Mouse (Mus musculus) liver, embryonic 16.5 days (tissue): Measurements from ENCODE around the gene Gm21830. TPM values are rescaled to one million over a fixed set of nuclear protein-coding genes. Genes with fewer than 3 reads are reported as not detected.
"Not testable (repeated sequence)": the region's sequence is repeated elsewhere in the genome, so short reads cannot be mapped to it uniquely, and the experiment has no call there.

Source experiments
- ATAC-seq: fragments of 200-750 bp; cut with Nextera tagmentation; 2 replicates; pipeline ENCODE4 v1.8.0; 2017; ENCODE audit warnings: low read depth, mild to moderate bottlenecking, moderate number of reproducible peaks, moderate library complexity
- H3K27ac ChIP-seq: fragments of 300-500 bp; sonication (generic); 2 replicates; pipeline ENCODE4 v1.5.1; 2014; ENCODE audit warnings: mild to moderate bottlenecking, low read length
- H3K27me3 ChIP-seq: fragments of 300-500 bp; sonication (generic); 2 replicates; pipeline ENCODE4 v1.6.1; 2014; ENCODE audit warnings: low read depth, low read length, mixed read lengths; ENCODE audit not compliant: control insufficient read depth, insufficient read depth
- H3K36me3 ChIP-seq: fragments of 300-500 bp; sonication (generic); 2 replicates; pipeline ENCODE4 v1.6.1; 2014; ENCODE audit warnings: mild to moderate bottlenecking; ENCODE audit not compliant: control insufficient read depth, insufficient read depth
- H3K4me1 ChIP-seq: fragments of 300-500 bp; sonication (generic); 2 replicates; pipeline ENCODE4 v1.6.1; 2014; ENCODE audit warnings: low read depth, low read length, mixed read lengths; ENCODE audit not compliant: control insufficient read depth
- H3K4me2 ChIP-seq: fragments of 300-500 bp; sonication (generic); 2 replicates; pipeline ENCODE4 v1.6.1; 2014; ENCODE audit warnings: low read depth, low read length, mixed read lengths
- H3K4me3 ChIP-seq: fragments of 300-500 bp; sonication (generic); 2 replicates; pipeline ENCODE4 v1.5.1; 2014; ENCODE audit warnings: low read depth, mild to moderate bottlenecking, low read length
- H3K9ac ChIP-seq: fragments of 300-500 bp; sonication (generic); 2 replicates; pipeline ENCODE4 v1.6.1; 2014; ENCODE audit warnings: low read depth, low read length
- H3K9me3 ChIP-seq: fragments of 300-500 bp; sonication (generic); replicated peaks from 2 replicates; pipeline ENCODE4 v1.6.1; 2016; ENCODE audit warnings: low read length; ENCODE audit not compliant: control insufficient read depth
- WGBS: fragments of 180-500 bp; shearing (Covaris S2); extraction: QIAGEN DNeasy Blood & Tissue Kit; methylation state at CpG from one replicate; pipeline ENCODE4 v1.1.7; 2014; ENCODE audit not compliant: insufficient replicate concordance; 5-methylcytosine and 5-hydroxymethylcytosine counted together
- polyA plus RNA-seq: library from polyadenylated mRNA; unstranded; fragments of >200 nt; fragmentation: Nextera tagmentation; extraction: Ambion mirVana; gene quantifications from 2 replicates; pipeline ENCODE4 v1.2.1, GENCODE M21; 2015

The Gm21830 gene
- not detected in 2 replicates for polyA plus RNA-seq

DNA sequence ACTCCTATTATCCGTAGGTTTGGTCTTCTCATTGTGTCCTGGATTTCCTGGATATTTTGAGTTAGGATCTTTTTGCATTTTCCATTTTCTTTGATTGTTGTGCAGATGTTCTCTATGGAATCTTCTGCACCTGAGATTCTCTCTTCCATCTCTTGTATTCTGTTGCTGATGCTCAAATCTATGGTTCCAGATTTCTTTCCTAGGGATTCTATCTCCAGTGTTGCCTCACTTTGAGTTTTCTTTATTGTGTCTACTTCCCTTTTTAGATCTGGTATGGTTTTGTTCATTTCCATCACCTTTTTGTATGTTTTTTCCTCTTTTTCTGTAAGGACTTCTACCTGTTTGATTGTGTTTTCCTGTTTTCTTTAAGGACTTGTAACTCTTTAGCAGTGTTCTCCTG lies at the start of gene Gm21830:
Gene Gm21830 (plus strand): TSS at position 301 of the 400 bp plus-strand sequence.
- H3K4me1 ChIP-seq, H3K36me3 ChIP-seq, H3K9me3 ChIP-seq, H3K27me3 ChIP-seq, H3K27ac ChIP-seq, ATAC-seq, H3K4me2 ChIP-seq, H3K9ac ChIP-seq, H3K4me3 ChIP-seq: not testable (repeated sequence)
- WGBS: no CpG with 5 or more reads among the region's 1 CpGs

- no peak for ATAC-seq
These were observed 49.0 kb upstream of the Gm21830 start for GRCm38 (mm10) chr2:67364506-67364905.

GRCm38 (mm10) chr2:67378504-67378903 lies 35.0 kb upstream of the Gm21830 start:
- Histone ChIP-seq H3K9me3 (no peaks in the 10 kb centered on the region), H3K9ac (no peak overlapping the region), H3K36me3 (no peaks in the 10 kb centered on the region), H3K27me3 (no peaks in the 10 kb centered on the region), H3K27ac (no peak overlapping the region), H3K4me2 (no peak overlapping the region), H3K4me1 (no peaks in the 10 kb centered on the region), H3K4me3 (no peak overlapping the region)
- 35% methylated on average over 3 of the region's 3 CpGs for WGBS
- ATAC-seq: peak; percentile 43; the same call in 1 of the 2 replicates

More at GRCm38 (mm10) chr2:67364506-67364905, 49.0 kb upstream of the Gm21830 start:
- Histone ChIP-seq H3K4me1 (no peaks in the 10 kb centered on the region), H3K27ac (no peak overlapping the region), H3K4me2 (no peak overlapping the region), H3K4me3 (no peak overlapping the region), H3K9me3 (no peaks in the 10 kb centered on the region), H3K36me3 (no peaks in the 10 kb centered on the region), H3K27me3 (no peaks in the 10 kb centered on the region), H3K9ac (no peak overlapping the region)
- WGBS: 50% methylated on average over 2 of the region's 2 CpGs

DNA sequence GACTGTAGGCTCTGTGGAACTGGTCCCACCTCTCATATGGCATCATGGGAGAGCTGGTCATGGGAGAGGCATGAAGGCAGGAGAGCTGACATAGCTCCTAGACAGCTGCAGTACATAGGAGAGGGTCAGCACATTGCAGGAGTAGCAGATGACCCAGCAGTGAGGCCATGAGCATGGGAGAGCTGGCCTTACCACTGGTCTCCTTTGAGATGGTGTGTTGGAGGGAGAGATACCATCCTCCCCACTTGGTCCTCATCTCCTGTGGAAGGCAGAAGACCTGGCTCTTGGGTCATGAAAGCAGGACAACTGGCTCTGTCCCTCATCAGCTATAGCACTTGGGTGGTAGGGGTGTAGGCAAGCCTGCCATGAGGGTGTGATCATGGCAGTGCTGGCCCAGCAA lies 7.3 kb downstream of the Gm21830 start:
- H3K36me3 ChIP-seq: no peaks in the 10 kb centered on the region
- no peaks in the 10 kb centered on the region for H3K4me1 ChIP-seq
- H3K9ac ChIP-seq: no peak overlapping the region
- H3K9me3 ChIP-seq: no peaks in the 10 kb centered on the region
- H3K4me3 ChIP-seq: no peak overlapping the region
- no peaks in the 10 kb centered on the region for H3K27me3 ChIP-seq
- ATAC-seq: no peak
- no peak overlapping the region for H3K4me2 ChIP-seq
- H3K27ac ChIP-seq: no peak overlapping the region

GRCm38 (mm10) chr2:67422799-67423198 lies 9.3 kb downstream of the Gm21830 start:
- 53% methylated on average over 1 of the region's 1 CpGs for WGBS
- Histone ChIP-seq H3K9ac (no peak overlapping the region), H3K4me3 (no peak overlapping the region), H3K36me3 (no peaks in the 10 kb centered on the region), H3K4me1 (no peaks in the 10 kb centered on the region), H3K4me2 (no peak overlapping the region), H3K27me3 (no peaks in the 10 kb centered on the region), H3K9me3 (no peaks in the 10 kb centered on the region), H3K27ac (no peak overlapping the region)
- ATAC-seq: no peak

DNA sequence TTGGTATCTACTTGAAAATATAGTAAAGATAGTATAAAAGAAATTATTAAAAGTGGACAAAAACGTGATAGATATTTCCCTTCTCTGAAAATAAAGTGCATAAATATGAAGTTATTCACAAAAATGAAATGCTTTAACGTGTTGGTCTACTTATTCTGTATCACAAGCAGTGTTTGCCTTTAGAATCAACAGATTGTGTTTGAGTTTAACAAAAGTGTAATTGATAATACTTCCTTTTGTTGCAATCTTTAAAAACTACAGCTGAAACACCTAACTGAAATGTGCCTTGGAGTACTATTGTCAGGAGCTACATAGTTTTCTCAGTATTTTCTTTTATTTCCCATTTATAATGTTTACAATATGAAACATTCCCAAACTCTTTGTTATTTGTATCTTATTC lies 19.6 kb downstream of the Gm21830 start, which contains the start of gene Gm26727:
Gene Gm26727 (minus strand): TSS at position 101 of the 400 bp plus-strand sequence.
- no peaks in the 10 kb centered on the region for H3K9me3 ChIP-seq
- ATAC-seq: no peak
- WGBS: 31% methylated on average over 2 of the region's 2 CpGs

DNA sequence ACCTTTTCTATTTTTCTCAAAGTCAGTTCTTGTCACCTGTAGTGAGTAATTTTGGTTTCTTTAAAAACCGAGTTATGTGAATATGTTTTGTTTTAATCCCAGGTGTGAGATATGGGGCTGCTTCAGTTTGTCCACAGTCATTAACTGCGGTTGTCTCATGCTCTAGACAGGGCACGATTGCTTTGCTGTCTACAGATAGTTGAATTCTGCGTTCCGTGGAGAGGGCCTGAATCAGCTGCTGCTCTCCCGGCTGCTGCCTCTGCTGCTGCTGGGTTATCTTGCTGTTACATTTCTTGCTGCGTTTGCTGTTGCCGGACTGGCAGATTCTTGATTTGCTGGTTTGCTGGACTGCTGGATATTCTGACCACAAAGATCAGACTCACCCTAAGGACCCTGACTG lies 24.8 kb downstream of the Gm21830 start:
- H3K4me3 ChIP-seq: no peak overlapping the region
- H3K4me2 ChIP-seq: no peak overlapping the region
- H3K4me1 ChIP-seq: no peaks in the 10 kb centered on the region
- ATAC-seq: no peak
- H3K27me3 ChIP-seq: no peaks in the 10 kb centered on the region
- no peak overlapping the region for H3K27ac ChIP-seq
- H3K9me3 ChIP-seq: no peaks in the 10 kb centered on the region
- H3K9ac ChIP-seq: no peak overlapping the region
- 33% methylated on average over 8 of the region's 8 CpGs for WGBS
- H3K36me3 ChIP-seq: no peaks in the 10 kb centered on the region

More for the DNA sequence above, 19.6 kb downstream of the Gm21830 start, which contains the start of gene Gm26727:
- Histone ChIP-seq H3K4me3 (no peak within 1 kb of the TSS), H3K9ac (no peak within 1 kb of the TSS), H3K36me3 (no peaks in the 10 kb centered on the region), H3K27me3 (no peaks in the 10 kb centered on the region), H3K4me1 (no peaks in the 10 kb centered on the region), H3K4me2 (no peak within 1 kb of the TSS), H3K27ac (no peak within 1 kb of the TSS)

GRCm38 (mm10) chr2:67445780-67446179 lies 32.3 kb downstream of the Gm21830 start, which contains the start of gene Xirp2:
Gene Xirp2, plus strand, starts transcription at chr2:67446002.
- Histone ChIP-seq H3K27me3 (no peaks in the 10 kb centered on the region), H3K9ac (no peak within 1 kb of the TSS), H3K36me3 (no peaks in the 10 kb centered on the region), H3K4me2 (no peak within 1 kb of the TSS), H3K4me1 (no peaks in the 10 kb centered on the region), H3K27ac (no peak within 1 kb of the TSS), H3K4me3 (no peak within 1 kb of the TSS), H3K9me3 (no peaks in the 10 kb centered on the region)
- no peak for ATAC-seq
- 54% methylated on average over 3 of the region's 3 CpGs for WGBS

DNA sequence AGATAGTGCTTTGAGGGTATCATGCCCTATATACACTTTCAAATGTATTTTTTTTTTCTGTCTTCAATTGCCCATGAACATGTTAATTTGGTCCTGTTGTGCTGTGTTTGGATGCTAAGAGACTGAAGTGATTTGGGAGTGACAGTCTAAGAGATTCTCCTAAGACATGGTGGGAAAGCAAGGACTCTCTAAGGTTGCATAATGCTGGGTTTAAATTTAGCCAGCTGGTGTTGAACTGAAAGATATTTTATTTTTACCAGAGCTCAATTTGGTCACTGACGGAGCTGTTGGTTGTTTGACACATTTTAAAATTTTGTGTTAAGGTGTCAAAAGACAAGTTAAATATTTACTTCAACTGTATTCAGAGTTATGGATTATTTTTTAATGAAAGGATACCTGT lies 33.2 kb downstream of the Gm21830 start:
- WGBS: 61% methylated on average over 1 of the region's 1 CpGs

More for the DNA sequence above, 33.2 kb downstream of the Gm21830 start:
- no peaks in the 10 kb centered on the region for H3K4me1 ChIP-seq
- no peaks in the 10 kb centered on the region for H3K27me3 ChIP-seq
- no peak overlapping the region for H3K4me2 ChIP-seq
- no peak overlapping the region for H3K4me3 ChIP-seq
- H3K27ac ChIP-seq: no peak overlapping the region
- H3K9me3 ChIP-seq: no peaks in the 10 kb centered on the region
- H3K9ac ChIP-seq: no peak overlapping the region
- H3K36me3 ChIP-seq: no peaks in the 10 kb centered on the region
- ATAC-seq: no peak
